Mouse (Mus musculus) hindlimb bud, embryonic 11.5 days (tissue): ENCODE results near the gene Tbpl2.

Experiments
- DNase-seq: peaks from one replicate; pipeline ENCODE4 v3.0.0-alpha.2; 2012; ENCODE audit warnings: low read depth, low spot score; ENCODE audit errors: extremely low spot score

The Tbpl2 gene

DNA sequence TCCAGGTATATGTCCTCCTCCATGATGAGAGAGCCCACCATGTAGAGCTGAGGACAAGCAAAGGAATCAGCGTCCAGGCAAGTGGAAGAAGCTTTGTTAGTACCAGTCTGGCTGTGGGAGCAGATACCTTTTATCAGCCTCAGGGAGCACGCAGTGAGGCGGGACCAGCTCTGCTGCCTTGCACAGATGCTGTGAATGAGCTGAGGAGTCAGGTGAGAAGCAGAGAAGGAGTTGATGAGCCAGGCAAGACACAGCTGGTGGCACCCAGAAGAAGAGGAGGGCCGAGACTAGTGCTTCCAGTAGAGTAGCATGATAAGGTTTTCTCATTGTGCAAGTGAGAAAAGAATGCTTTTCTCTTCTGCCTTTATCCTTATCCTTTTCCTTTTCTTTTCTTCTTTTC is at the start of gene Tbpl2:
Gene Tbpl2, minus strand, starts transcription at position 101 of the 400 bp plus-strand sequence.
- no peak for DNase-seq

DNA sequence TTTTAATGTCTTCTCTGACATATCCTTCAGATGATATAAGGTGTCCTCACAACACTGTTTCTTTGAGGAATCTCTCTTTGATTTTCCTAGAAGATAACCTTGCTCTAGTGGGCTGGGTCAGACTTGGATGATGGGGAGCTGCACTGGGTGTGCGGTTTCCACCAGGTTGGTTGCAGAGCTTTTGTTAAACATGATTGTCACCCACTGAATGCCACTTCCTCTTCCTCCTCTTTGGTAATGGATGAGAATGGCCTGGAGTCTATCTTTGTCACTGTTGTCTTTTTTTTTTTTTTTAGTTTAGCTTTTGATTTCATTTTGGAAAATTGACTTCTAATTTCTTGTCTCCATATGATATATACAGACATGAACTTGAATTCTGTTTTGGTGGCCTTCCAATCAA is 38.0 kb upstream of the Tbpl2 start:
- no peak for DNase-seq

DNA sequence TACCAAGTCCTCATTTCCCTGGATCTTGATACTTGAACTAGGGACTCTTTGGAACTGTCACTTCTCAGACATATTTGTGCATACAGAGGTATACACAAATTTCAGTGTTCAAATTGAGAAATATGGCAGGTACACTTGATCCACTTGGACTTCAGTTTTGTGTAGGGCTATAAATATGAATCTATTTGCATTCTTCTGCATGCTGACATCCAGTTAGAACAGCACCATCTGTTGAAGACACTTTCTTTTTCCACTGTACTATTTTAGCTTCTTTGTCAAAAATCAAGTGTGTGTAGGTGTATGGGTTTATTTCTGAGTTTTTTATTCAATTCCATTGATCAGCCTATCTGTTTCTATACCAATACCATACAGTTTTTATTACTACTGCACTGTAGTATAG is 12.7 kb upstream of the Tbpl2 start:
- no peak for DNase-seq

DNA sequence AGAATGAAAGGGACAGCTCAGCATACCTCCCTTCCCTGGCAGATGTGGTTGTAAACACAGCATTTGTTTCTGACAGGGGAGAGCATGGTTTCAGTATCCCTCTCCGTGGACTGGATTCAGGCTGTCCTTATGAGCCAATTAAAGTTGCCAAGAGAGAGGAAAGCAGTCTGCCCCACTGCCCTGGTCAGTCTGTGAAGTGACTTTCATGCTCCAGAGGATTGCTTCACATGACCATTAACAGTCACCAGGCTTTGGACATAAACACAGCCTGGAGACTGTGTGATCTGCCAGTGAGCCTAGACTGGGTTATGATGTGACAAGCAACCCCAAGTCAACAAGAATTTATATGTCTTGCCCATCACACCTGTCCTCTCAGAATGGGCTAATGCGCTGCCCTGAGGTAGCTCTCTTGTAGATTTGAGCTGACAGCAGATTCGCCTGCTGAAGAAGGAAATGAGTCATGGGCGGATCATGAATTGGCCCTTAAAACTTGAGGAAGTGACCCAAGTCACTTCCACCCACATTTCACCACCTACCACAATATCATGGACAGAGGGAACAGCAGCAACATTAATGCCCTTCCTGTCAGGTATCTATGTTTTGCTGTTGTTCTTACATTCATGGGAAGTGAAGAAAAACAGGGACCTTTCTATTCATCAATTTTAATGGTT is 7.4 kb upstream of the Tbpl2 start:
- DNase-seq, result no peak

DNA sequence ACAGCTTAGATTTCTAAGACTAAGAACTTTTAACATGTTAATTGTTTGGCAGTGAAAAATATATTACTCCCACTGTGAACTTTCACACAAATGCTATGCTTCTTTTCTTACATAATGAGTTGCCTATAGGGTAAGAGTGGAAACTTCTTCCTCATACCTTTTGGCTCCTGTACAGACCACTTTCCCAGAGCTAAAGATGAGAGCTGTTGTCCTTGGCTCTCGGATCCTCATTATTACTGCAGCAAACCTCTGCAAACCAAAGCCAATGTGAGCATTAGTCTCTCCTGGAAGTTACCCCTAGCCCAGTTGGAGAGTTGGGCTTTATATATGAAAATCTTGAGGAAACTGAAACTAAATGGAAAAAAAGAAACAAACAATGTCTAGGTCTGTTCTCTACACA is 5.5 kb downstream of the Tbpl2 start:
- DNase-seq, result no peak

DNA sequence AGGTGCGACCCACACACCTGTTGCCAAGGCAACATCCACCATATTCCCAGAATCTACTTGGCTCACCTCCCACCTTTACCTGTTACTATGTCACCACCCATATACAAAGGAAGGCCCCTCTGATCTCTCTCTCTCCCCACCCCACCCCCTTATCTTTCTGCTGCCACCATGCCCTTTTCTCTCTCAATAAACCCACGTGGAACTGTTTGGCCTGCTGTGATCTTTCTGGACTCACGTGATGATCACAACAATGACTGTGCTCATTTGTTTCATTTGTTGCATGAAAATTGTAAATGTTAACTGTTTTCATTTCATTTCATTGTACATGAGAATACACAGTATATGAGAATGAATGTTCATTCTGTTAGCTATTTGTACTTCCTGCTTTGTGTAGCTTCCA is 45.9 kb downstream of the Tbpl2 start:
- DNase-seq, result no peak

DNA sequence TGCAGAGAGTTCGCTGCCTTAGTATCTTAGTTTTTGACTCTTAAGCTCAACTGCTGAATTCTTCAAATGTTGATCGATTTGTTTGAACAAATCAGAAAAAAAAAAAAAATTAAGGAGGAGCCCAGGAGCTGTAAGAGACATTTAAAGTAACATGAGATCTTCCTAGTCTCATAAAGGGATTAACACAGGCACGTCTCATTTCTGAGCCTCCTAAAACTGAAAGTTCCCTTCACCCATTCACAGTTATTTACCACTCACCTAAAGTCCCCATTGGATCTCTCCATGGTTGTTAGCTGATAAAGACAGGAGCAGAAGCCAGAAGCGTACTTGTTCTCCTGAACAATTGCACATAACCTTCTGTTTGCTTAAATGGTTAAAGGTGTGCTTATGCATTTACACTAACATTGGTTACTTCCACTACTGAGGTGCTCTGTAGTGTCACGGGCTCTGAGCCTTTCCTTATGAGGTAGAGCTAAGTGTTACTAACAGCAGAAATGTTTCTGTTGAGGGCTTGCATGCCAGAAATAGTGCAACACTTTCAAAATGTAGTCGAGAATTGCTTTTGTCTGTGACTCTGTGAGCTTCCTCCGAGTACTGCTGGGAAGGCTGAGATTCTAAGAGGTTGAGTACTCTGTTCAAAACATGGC is 46.9 kb downstream of the Tbpl2 start, which contains the start of gene Hnmt:
Gene Hnmt, minus strand, starts transcription at position 51 of the 647 bp plus-strand sequence.
- no peak for DNase-seq

DNA sequence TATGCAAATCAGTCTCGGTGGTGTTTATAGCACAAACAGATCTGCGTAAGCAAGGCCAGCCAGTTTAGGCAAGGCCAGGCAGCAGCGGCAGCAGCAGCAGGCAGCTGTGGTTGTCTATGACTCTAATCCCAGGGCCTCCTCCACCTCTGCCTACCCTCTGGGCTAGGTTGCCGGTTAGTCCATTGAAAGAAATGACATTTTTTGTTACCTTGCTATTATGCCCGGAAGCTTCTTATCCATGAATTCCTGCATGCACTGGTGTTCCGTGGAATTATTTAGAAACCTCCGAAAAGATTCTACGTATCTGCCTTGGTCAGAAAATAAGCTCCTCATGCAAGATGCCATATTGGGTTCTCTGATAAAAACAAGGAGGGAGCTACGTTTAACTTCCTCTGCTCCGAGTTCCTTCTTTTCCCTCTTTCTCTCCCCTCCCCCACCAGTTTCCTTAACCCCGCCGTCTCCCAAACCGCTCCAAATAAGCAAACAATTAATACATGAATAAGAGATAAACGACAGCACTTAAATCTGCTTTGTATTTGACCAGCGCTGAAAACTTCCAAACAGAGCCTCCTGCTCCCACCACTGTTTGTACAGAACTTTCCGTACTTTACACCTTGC is 47.8 kb downstream of the Tbpl2 start:
- no peak for DNase-seq

DNA sequence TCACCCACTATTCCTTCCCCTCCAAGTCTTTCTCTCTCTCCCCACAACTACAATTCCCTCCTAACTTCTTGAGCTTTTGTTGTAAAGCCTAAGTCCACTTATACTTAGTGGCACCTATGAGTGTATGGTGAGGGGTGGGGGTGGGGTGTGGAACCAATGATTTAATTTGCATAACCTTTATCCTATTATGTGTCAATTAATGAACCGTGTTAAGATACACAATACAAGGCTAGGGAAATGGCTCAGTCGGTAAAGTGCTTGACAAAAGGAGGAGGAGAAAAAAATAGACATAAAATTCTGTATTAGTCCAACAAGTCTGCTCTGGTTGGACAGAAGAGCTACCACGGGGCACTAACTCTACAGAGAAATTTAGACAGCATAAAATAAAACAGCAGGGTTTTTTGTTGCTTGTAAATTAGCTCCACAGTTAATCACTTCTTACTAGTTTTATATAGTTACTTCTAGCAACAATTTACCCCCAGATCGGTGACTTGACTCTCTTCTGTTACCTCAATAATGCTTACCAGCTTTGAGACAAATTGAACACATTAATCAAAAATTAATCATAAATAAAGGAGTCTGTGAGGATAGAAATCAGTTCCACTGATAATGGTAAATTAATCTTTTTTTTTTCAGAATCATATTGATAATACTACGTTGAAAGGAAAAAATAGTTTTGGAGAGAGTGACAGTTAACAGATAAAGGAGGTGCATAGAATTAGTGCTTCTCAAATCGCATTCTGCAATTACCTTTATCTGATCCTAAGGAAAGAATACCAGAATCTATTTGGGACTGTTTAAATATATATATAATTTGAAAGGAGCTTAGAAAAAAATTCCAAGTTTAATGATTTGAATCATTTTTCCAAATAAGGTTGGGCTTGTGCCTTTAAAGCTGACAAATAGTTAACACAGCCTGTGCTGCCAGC is 48.6 kb downstream of the Tbpl2 start:
- DNase-seq, result no peak

DNA sequence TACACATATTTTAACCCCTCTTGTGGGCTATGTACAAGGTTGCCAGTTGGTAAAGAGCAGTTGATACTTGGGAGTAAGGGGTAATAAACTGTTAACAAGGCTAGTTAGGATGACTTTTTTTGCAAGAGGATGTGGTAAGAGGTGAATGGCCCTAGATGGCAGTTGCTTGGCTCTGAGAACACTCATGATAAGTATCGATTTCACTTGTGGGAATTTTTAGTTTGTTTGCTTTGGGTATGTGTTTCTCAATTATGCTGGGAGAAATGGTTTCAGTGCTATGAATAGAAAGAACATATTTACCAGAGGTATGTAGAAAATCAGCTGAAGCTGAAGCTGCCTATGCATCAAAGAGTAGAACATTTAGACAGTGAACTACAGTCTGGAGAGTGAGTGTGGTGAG is 53.5 kb downstream of the Tbpl2 start:
- no peak for DNase-seq

DNA sequence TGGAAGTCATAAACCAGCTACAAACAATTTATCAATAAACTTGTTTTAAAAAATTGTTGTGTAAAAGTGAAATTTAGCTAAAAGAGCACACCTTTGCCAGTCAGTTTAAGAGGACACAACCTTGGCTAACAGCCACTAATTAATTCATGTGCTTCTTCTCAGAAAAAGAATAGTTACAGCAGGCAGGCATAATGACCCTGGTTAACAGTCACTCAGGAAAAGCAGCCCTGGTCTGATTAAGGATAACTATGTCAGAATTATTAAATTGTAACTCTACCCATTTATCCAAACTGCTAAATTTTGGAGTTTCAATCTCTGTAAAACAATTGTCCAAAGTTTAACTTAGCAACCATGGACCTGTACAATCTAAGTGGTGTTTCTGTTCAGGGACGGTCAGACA is 55.9 kb downstream of the Tbpl2 start:
- no peak for DNase-seq
